Mouse (Mus musculus) kidney, postnatal 0 days (tissue): ENCODE measurements around the gene Dazap1. TPM values are rescaled to one million over a fixed set of nuclear protein-coding genes. Genes with fewer than 3 reads are reported as not detected.

ENCODE experiments used
- ATAC-seq: fragments of 200-750 bp; cut with Nextera tagmentation; replicated peaks from 2 replicates; pipeline ENCODE4 v1.8.0; 2017; ENCODE audit warnings: low read depth, moderate number of reproducible peaks, moderate TSS enrichment, moderate library complexity; ENCODE audit not compliant: low FRiP score
- DNase-seq: peaks from one replicate; pipeline ENCODE4 v3.0.0-alpha.2; 2016; ENCODE audit warnings: low spot score
- H3K27ac ChIP-seq: fragments of 300-500 bp; sonication (generic); 2 replicates; pipeline ENCODE4 v1.5.1; 2014; ENCODE audit warnings: mild to moderate bottlenecking
- H3K27me3 ChIP-seq: fragments of 300-500 bp; sonication (generic); 2 replicates; pipeline ENCODE4 v1.6.1; 2014; ENCODE audit warnings: low read length, mixed read lengths; ENCODE audit not compliant: insufficient read depth
- H3K36me3 ChIP-seq: fragments of 300-500 bp; sonication (generic); 2 replicates; pipeline ENCODE4 v1.6.1; 2014; ENCODE audit warnings: low read length, mixed read lengths; ENCODE audit not compliant: insufficient read depth
- H3K4me1 ChIP-seq: fragments of 300-500 bp; sonication (generic); replicated peaks from 2 replicates; pipeline ENCODE4 v1.6.1; 2014; ENCODE audit warnings: antibody characterized with exemption, low read length, mixed read lengths; ENCODE audit not compliant: insufficient read depth
- H3K4me2 ChIP-seq: fragments of 300-500 bp; sonication (generic); 2 replicates; pipeline ENCODE4 v1.6.1; 2014; ENCODE audit warnings: mild to moderate bottlenecking, low read length, moderate library complexity, mixed read lengths
- H3K4me3 ChIP-seq: fragments of 300-500 bp; sonication (generic); replicated peaks from 2 replicates; pipeline ENCODE4 v1.5.1; 2014; ENCODE audit warnings: low read depth, low read length
- H3K9ac ChIP-seq: fragments of 300-500 bp; sonication (generic); 2 replicates; pipeline ENCODE4 v1.6.1; 2014; ENCODE audit warnings: low read depth, low read length
- H3K9me3 ChIP-seq: fragments of 300-500 bp; sonication (generic); replicated peaks from 2 replicates; pipeline ENCODE4 v1.6.1; 2016; ENCODE audit warnings: low read length, inconsistent platforms, mixed read lengths
- CTCF ChIP-seq: IDR thresholded peaks from 2 replicates; pipeline ENCODE4 v1.5.1; 2016; ENCODE audit warnings: antibody characterized with exemption, low read depth, mild to moderate bottlenecking, moderate library complexity
- WGBS: fragments of 180-500 bp; shearing (Covaris S2); extraction: QIAGEN DNeasy Blood & Tissue Kit; methylation state at CpG from one replicate; pipeline ENCODE4 v1.1.7; 2014; 5-methylcytosine and 5-hydroxymethylcytosine counted together
- polyA plus RNA-seq: library from polyadenylated mRNA; unstranded; fragments of >200 nt; fragmentation: Nextera tagmentation; extraction: Ambion mirVana; gene quantifications from 2 replicates; pipeline ENCODE4 v1.2.1, GENCODE M21; 2015

The Dazap1 gene
- polyA plus RNA-seq, 1 experiment from 2014 or later: 43.7 TPM

- WGBS: 89% methylated on average over 9 of the region's 9 CpGs
- Histone ChIP-seq H3K36me3 (peaks cover 62% of the 10 kb centered on the region), H3K27ac (no peak overlapping the region), H3K9me3 (no peaks in the 10 kb centered on the region), H3K9ac (no peak overlapping the region), H3K27me3 (no peaks in the 10 kb centered on the region), H3K4me2 (no peak overlapping the region), H3K4me3 (no peak overlapping the region), H3K4me1 (no peaks in the 10 kb centered on the region)
- TF ChIP-seq CTCF: no peak
- ATAC-seq (no peak), DNase-seq (no peak)
Measured at GRCm38 (mm10) chr10:80278390-80278789, 17.1 kb downstream of the Dazap1 start.

- no peak overlapping the region for H3K4me3 ChIP-seq
- H3K4me2 ChIP-seq: no peak overlapping the region
- DNase-seq (no peak), ATAC-seq (no peak)
- peaks cover 69% of the 10 kb centered on the region for H3K36me3 ChIP-seq
- no peaks in the 10 kb centered on the region for H3K9me3 ChIP-seq
- no peak overlapping the region for H3K9ac ChIP-seq
- H3K27ac ChIP-seq: 0 out of 2 replicates have a peak overlapping the region, but pooled peaks have one; percentile 25
- no peaks in the 10 kb centered on the region for H3K27me3 ChIP-seq
- no peak for TF ChIP-seq CTCF
- WGBS: 83% methylated on average over 12 of the region's 12 CpGs
- no peaks in the 10 kb centered on the region for H3K4me1 ChIP-seq
Measured at GRCm38 (mm10) chr10:80279273-80279672, 18.0 kb downstream of the Dazap1 start.

GRCm38 (mm10) chr10:80281304-80281703, 20.0 kb downstream of the Dazap1 start:
- Histone ChIP-seq H3K27ac (peak overlapping the region; percentile 82), H3K4me2 (no peak overlapping the region), H3K9me3 (no peaks in the 10 kb centered on the region), H3K9ac (0 out of 2 replicates have a peak overlapping the region, but pooled peaks have one; percentile 20), H3K4me3 (no peak overlapping the region), H3K27me3 (no peaks in the 10 kb centered on the region), H3K4me1 (no peaks in the 10 kb centered on the region), H3K36me3 (peaks cover 74% of the 10 kb centered on the region)
- ATAC-seq: peak; percentile 65
- WGBS: 25% methylated on average over 7 of the region's 7 CpGs
- TF ChIP-seq CTCF: no peak
- DNase-seq: peak; percentile 47

- Histone ChIP-seq H3K27ac (peak overlapping the region; percentile 82), H3K9me3 (no peaks in the 10 kb centered on the region), H3K9ac (0 out of 2 replicates have a peak overlapping the region, but pooled peaks have one; percentile 20), H3K4me1 (no peaks in the 10 kb centered on the region), H3K4me2 (no peak overlapping the region), H3K4me3 (no peak overlapping the region), H3K36me3 (peaks cover 75% of the 10 kb centered on the region), H3K27me3 (no peaks in the 10 kb centered on the region)
- ATAC-seq (peak; percentile 66), DNase-seq (peak; percentile 27)
- 62% methylated on average over 8 of the region's 8 CpGs for WGBS
- no peak for TF ChIP-seq CTCF
Measured at GRCm38 (mm10) chr10:80281921-80282371, 20.7 kb downstream of the Dazap1 start.

GRCm38 (mm10) chr10:80282481-80283441, 21.5 kb downstream of the Dazap1 start:
- no peaks in the 10 kb centered on the region for H3K4me1 ChIP-seq
- H3K27ac ChIP-seq: peak overlapping the region; percentile 82
- H3K9me3 ChIP-seq: no peaks in the 10 kb centered on the region
- DNase-seq: no peak
- TF ChIP-seq CTCF: no peak
- peaks cover 71% of the 10 kb centered on the region for H3K36me3 ChIP-seq
- WGBS: 79% methylated on average over 20 of the region's 20 CpGs
- H3K27me3 ChIP-seq: no peaks in the 10 kb centered on the region
- H3K4me2 ChIP-seq: no peak overlapping the region
- no peak for ATAC-seq
- no peak overlapping the region for H3K4me3 ChIP-seq
- no peak overlapping the region for H3K9ac ChIP-seq

- no peak overlapping the region for H3K27ac ChIP-seq
- DNase-seq (no peak), ATAC-seq (no peak)
- no peak overlapping the region for H3K4me3 ChIP-seq
- no peaks in the 10 kb centered on the region for H3K9me3 ChIP-seq
- 64% methylated on average over 9 of the region's 15 CpGs for WGBS
- no peak overlapping the region for H3K9ac ChIP-seq
- TF ChIP-seq CTCF: no peak
- peaks cover 52% of the 10 kb centered on the region for H3K36me3 ChIP-seq
- H3K27me3 ChIP-seq: no peaks in the 10 kb centered on the region
- no peaks in the 10 kb centered on the region for H3K4me1 ChIP-seq
- H3K4me2 ChIP-seq: no peak overlapping the region
Measured at GRCm38 (mm10) chr10:80285222-80286070, 24.2 kb downstream of the Dazap1 start.
